Mouse (Mus musculus) kidney, adult 2 months (tissue): ENCODE data around the gene Slc17a9.

Experiments used
- CTCF ChIP-seq: fragments of 200-500 bp; conservative IDR thresholded peaks from 2 replicates; pipeline ENCODE4 v1.5.1; 2011; ENCODE audit warnings: low read depth, mild to moderate bottlenecking, control low read depth, low read length, moderate library complexity, mixed read lengths; ENCODE audit not compliant: insufficient read depth, insufficient read length
- POLR2A ChIP-seq: fragments of 200-500 bp; IDR thresholded peaks from one replicate; pipeline ENCODE4 v1.6.1; 2011; ENCODE audit warnings: low read depth, low read length, control low read depth

- no peak for TF ChIP-seq POLR2A
- TF ChIP-seq CTCF: no peak
These were observed 51.7 kb downstream of the Slc17a9 start, which contains the start of gene Bhlhe23 for GRCm38 (mm10) chr2:180776793-180777192.
